Mouse (Mus musculus) brain, embryonic 14.5 days (tissue): Measurements from ENCODE around the gene Prdm16.

Experiments used
- CTCF ChIP-seq: fragments of 200-500 bp; IDR thresholded peaks from 2 replicates; pipeline ENCODE4 v1.5.1; 2012; ENCODE audit warnings: inconsistent platforms, mild to moderate bottlenecking, moderate library complexity, borderline replicate concordance; ENCODE audit not compliant: insufficient read depth, insufficient read length; ENCODE audit errors: extremely low read depth
- POLR2A ChIP-seq: fragments of 200-500 bp; IDR thresholded peaks from 2 replicates; pipeline ENCODE4 v1.6.1; 2012; ENCODE audit warnings: mild to moderate bottlenecking, inconsistent platforms, borderline replicate concordance; ENCODE audit not compliant: poor library complexity, insufficient read depth, insufficient read length, severe bottlenecking; ENCODE audit errors: extremely low read depth

GRCm38 (mm10) chr4:154400256-154401171 is 236.2 kb downstream of the Prdm16 start:
- no peak for TF ChIP-seq POLR2A
- TF ChIP-seq CTCF, result no peak
